Mouse (Mus musculus) forebrain, embryonic 15.5 days (tissue): Measurements from ENCODE around the gene Fam221b. TPM values are rescaled to one million over a fixed set of nuclear protein-coding genes. Genes with fewer than 3 reads are reported as not detected.

Source experiments
- ATAC-seq: fragments of 200-750 bp; cut with Nextera tagmentation; replicated peaks from 2 replicates; pipeline ENCODE4 v1.8.0; 2017; ENCODE audit warnings: mild to moderate bottlenecking, moderate TSS enrichment, moderate library complexity
- H3K27ac ChIP-seq: fragments of 300-500 bp; sonication (generic); replicated peaks from 2 replicates; pipeline ENCODE4 v1.5.1; 2015; ENCODE audit warnings: mild to moderate bottlenecking, inconsistent platforms
- H3K27me3 ChIP-seq: fragments of 300-500 bp; sonication (generic); 2 replicates; pipeline ENCODE4 v1.6.1; 2015; ENCODE audit warnings: inconsistent platforms
- H3K36me3 ChIP-seq: fragments of 300-500 bp; sonication (generic); 2 replicates; pipeline ENCODE4 v1.6.1; 2015; ENCODE audit warnings: mild to moderate bottlenecking, inconsistent platforms
- H3K4me1 ChIP-seq: fragments of 300-500 bp; sonication (generic); 2 replicates; pipeline ENCODE4 v1.6.1; 2015; ENCODE audit warnings: inconsistent platforms
- H3K4me2 ChIP-seq: fragments of 300-500 bp; sonication (generic); replicated peaks from 2 replicates; pipeline ENCODE4 v1.6.1; 2015; ENCODE audit warnings: mild to moderate bottlenecking, inconsistent platforms
- H3K4me3 ChIP-seq: fragments of 300-500 bp; sonication (generic); 2 replicates; pipeline ENCODE4 v1.5.1; 2015; ENCODE audit warnings: mild to moderate bottlenecking, inconsistent platforms
- H3K9ac ChIP-seq: fragments of 300-500 bp; sonication (generic); replicated peaks from 2 replicates; pipeline ENCODE4 v1.6.1; 2015; ENCODE audit warnings: mild to moderate bottlenecking, inconsistent platforms
- H3K9me3 ChIP-seq: fragments of 300-500 bp; sonication (generic); 2 replicates; pipeline ENCODE4 v1.6.1; 2016; ENCODE audit warnings: inconsistent platforms
- WGBS: fragments of 180-500 bp; shearing (Covaris S2); methylation state at CpG from one replicate; pipeline ENCODE4 v1.1.7; 2015; ENCODE audit warnings: mixed read lengths; 5-methylcytosine and 5-hydroxymethylcytosine counted together
- polyA plus RNA-seq: library from polyadenylated mRNA; unstranded; fragments of >200 nt; fragmentation: Nextera tagmentation; extraction: Ambion mirVana; gene quantifications from 2 replicates; pipeline ENCODE4 v1.2.1, GENCODE M21; 2015

Gene Fam221b
- polyA plus RNA-seq, 1 experiment from 2014 or later: 1.6 TPM

DNA sequence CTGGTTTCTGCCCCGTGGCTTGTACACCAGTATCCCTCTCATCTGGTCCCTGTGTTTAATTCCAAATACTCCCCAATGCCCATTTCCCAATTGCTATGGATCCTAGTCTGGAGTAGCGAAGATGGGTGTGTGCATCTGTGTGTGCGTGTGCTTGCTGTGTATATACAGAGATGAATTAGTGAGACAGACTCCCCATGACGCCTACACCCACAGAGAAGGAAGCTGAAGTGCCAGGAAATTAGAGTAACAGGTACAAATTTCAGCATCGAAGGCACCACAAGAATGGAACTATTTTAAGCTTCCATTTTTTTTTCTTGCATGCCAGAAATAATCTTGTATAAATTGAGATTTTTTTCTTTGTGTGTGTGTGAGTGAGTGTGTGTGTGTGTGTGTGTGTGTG is 22.1 kb upstream of the Fam221b start:
- Histone ChIP-seq H3K36me3 (peaks cover 42% of the 10 kb centered on the region), H3K4me3 (no peak overlapping the region), H3K9ac (no peak overlapping the region), H3K27me3 (no peaks in the 10 kb centered on the region), H3K9me3 (no peaks in the 10 kb centered on the region), H3K27ac (no peak overlapping the region), H3K4me2 (no peak overlapping the region), H3K4me1 (no peaks in the 10 kb centered on the region)
- no peak for ATAC-seq
- WGBS: 88% methylated on average over 5 of the region's 5 CpGs

DNA sequence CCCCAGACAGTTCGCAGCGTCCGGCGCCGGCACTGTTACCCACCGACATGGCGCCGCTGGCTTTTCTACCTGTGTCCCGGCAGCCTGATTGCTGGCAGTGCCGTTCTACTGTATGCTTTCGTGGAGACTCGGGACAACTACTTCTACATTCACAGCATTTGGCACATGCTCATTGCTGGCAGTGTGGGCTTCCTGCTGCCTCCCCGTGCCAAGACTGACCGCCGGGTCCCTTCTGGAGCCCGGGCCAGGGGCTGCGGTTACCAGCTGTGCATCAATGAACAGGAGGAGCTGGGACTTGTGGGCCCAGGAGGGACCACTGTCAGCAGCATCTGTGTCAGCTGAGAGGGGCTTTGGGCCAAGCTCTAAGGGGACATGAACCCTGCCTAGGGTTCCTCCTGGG is 21.1 kb upstream of the Fam221b start:
- ATAC-seq: no peak
- no peak overlapping the region for H3K4me2 ChIP-seq
- H3K9ac ChIP-seq: no peak overlapping the region
- H3K4me3 ChIP-seq: no peak overlapping the region
- peaks cover 52% of the 10 kb centered on the region for H3K36me3 ChIP-seq
- H3K9me3 ChIP-seq: no peaks in the 10 kb centered on the region
- no peak overlapping the region for H3K27ac ChIP-seq
- no peaks in the 10 kb centered on the region for H3K4me1 ChIP-seq
- H3K27me3 ChIP-seq: no peaks in the 10 kb centered on the region
- WGBS: 92% methylated on average over 17 of the region's 17 CpGs

DNA sequence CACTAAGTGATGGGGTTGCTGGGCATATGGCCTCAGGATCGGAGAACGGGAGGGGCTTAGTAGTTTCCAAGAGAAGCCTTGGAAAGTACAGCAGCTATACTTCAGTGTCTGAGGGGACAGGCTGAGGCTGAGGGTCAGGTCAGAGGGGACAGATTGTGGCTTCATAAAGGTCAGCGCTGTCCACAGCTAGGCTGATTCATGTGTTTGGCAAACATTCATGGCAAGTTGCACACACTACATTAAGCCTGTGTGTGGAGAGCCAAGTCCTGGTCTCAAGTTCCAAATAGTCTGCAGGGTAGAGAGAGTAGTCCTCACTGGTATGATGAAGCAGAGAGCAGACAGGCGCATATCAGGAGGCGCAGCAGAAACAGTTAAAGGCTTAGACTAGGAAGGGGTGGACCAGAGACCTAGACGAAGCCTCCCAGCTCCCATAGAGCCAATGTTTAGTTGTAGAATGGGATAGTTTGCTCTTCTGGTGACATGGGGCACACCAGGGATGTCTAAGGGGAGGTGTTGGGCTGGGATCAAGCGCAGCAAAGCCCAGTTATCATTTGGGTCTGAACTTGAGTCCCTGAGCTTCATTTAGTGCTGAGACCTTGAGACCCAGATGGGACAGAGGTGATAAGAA is 10.6 kb upstream of the Fam221b start:
- Histone ChIP-seq H3K36me3 (peaks cover 89% of the 10 kb centered on the region), H3K27me3 (no peaks in the 10 kb centered on the region), H3K27ac (no peak overlapping the region), H3K4me2 (no peak overlapping the region), H3K9ac (no peak overlapping the region), H3K4me3 (no peak overlapping the region), H3K9me3 (no peaks in the 10 kb centered on the region), H3K4me1 (no peaks in the 10 kb centered on the region)
- WGBS: 93% methylated on average over 7 of the region's 7 CpGs
- ATAC-seq: no peak

DNA sequence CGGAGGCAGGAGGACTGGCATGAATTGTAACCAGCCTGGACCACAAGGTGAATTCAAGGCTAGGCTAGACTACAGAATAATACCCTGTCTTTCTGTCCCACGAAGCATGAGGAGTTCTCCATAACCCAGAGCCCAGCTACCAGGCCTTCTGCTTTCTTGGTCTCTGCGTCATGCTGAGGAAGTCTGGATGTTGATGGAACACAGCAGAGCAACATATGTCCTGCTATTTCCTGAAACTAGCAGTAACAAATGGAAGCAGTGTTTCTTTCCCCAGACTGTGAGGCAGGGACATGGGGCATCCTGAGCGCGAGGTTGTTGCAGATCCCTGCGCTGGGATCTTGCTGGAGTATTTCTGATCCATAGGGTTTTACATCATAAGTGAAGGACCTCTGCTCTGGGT is 9.6 kb upstream of the Fam221b start:
- WGBS: 84% methylated on average over 6 of the region's 6 CpGs
- H3K27me3 ChIP-seq: no peaks in the 10 kb centered on the region
- no peak for ATAC-seq
- no peaks in the 10 kb centered on the region for H3K4me1 ChIP-seq
- no peak overlapping the region for H3K4me2 ChIP-seq
- H3K4me3 ChIP-seq: no peak overlapping the region
- H3K36me3 ChIP-seq: peaks cover 87% of the 10 kb centered on the region
- H3K9me3 ChIP-seq: no peaks in the 10 kb centered on the region
- no peak overlapping the region for H3K9ac ChIP-seq
- no peak overlapping the region for H3K27ac ChIP-seq

DNA sequence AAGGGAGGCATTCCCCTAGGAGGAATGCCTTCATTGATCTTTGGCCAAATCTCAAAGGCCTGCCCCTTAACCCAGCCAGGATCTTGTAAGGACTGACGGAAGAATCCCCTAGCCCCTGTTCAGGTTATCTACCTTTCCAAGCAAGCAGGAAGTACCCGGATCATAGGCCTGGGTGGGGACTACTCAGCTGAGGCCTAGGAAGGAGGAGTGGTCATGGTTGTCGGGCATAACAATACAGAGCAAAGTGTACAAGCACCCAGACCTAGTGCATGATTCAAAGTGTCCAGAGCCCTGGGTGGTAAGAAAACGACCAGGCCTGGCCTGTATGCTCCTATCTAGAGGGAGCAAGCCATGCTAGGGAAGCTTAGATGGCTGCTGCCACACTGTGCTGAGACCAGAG is 6.7 kb upstream of the Fam221b start:
- H3K36me3 ChIP-seq: peaks cover 60% of the 10 kb centered on the region
- no peak overlapping the region for H3K4me2 ChIP-seq
- no peak overlapping the region for H3K9ac ChIP-seq
- H3K9me3 ChIP-seq: no peaks in the 10 kb centered on the region
- no peak for ATAC-seq
- H3K27me3 ChIP-seq: no peaks in the 10 kb centered on the region
- no peak overlapping the region for H3K27ac ChIP-seq
- H3K4me1 ChIP-seq: peaks cover 20% of the 10 kb centered on the region
- H3K4me3 ChIP-seq: no peak overlapping the region
- 72% methylated on average over 4 of the region's 4 CpGs for WGBS

DNA sequence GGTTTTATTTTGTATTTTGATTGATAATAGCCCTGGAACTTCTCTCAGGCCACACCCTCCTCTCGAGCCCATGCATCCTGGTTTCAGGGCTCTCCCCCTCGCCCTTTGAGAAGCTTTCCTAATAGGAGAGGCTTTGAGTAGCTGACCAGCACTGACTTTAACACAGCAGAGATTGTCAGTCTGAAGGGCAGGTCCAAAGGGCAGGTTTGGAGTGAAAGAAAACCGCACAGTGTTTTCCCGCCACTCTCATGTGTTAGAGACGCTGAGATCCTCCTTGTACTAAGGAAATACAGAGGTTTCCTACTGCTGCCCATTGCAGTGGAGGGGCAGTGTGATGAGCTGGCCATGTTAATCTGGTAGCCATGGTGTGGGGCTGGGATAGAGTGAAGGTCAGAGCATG is 6.0 kb upstream of the Fam221b start:
- Histone ChIP-seq H3K36me3 (peaks cover 56% of the 10 kb centered on the region), H3K4me2 (no peak overlapping the region), H3K4me1 (peaks cover 27% of the 10 kb centered on the region), H3K9me3 (no peaks in the 10 kb centered on the region), H3K27me3 (no peaks in the 10 kb centered on the region), H3K9ac (no peak overlapping the region), H3K4me3 (no peak overlapping the region), H3K27ac (no peak overlapping the region)
- WGBS: 80% methylated on average over 5 of the region's 5 CpGs
- ATAC-seq: no peak

DNA sequence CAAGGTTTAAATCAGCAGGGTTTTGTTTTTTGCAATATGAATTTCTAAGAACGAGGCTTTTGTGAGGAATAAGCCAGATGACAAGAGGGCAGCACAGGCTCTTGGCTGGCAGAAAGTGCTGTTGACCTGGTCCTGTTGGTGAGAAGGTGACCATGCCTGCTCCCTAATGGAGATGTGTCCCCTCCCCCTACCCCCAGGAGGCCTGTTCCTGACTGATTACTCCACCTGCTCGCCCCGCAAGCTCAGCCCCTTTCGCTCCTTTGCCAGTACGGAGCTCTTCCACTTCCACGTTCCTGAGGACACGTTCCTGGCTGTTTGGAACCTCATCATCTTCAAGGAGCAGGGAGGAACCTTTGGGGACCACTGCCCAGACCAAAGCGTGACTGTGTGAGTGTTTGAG is 4.8 kb upstream of the Fam221b start:
- no peak overlapping the region for H3K9ac ChIP-seq
- no peaks in the 10 kb centered on the region for H3K27me3 ChIP-seq
- H3K4me1 ChIP-seq: peaks cover 33% of the 10 kb centered on the region
- H3K27ac ChIP-seq: no peak overlapping the region
- no peak overlapping the region for H3K4me2 ChIP-seq
- 80% methylated on average over 8 of the region's 8 CpGs for WGBS
- no peak for ATAC-seq
- H3K4me3 ChIP-seq: no peak overlapping the region
- H3K36me3 ChIP-seq: peaks cover 45% of the 10 kb centered on the region
- H3K9me3 ChIP-seq: no peaks in the 10 kb centered on the region

DNA sequence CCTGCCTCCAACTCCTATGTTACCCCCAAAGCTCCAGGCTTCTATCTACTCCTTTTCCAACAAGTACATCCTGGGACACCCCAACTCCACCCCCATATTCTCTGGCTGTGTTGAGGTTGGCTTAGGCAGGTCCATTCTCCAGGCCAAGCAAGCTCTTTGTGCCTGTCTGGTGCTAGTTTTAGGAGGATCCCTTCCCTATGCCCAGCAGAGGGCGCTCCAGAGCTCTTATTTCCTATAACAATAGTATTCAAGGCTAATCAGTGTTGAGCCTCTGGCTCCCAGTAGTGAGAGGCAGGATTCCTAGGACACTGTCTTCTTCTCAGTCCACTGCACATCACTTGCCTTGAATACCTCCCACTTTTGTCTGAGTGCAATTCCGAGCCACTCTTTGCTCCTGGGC is 3.1 kb upstream of the Fam221b start:
- peaks cover 28% of the 10 kb centered on the region for H3K36me3 ChIP-seq
- 2% methylated on average over 2 of the region's 2 CpGs for WGBS
- peaks cover 36% of the 10 kb centered on the region for H3K4me1 ChIP-seq
- no peak for ATAC-seq
- H3K9me3 ChIP-seq: no peaks in the 10 kb centered on the region
- no peak overlapping the region for H3K27ac ChIP-seq
- peak overlapping the region; percentile 92 for H3K4me2 ChIP-seq
- no peak overlapping the region for H3K9ac ChIP-seq
- H3K27me3 ChIP-seq: no peaks in the 10 kb centered on the region
- H3K4me3 ChIP-seq: no peak overlapping the region

DNA sequence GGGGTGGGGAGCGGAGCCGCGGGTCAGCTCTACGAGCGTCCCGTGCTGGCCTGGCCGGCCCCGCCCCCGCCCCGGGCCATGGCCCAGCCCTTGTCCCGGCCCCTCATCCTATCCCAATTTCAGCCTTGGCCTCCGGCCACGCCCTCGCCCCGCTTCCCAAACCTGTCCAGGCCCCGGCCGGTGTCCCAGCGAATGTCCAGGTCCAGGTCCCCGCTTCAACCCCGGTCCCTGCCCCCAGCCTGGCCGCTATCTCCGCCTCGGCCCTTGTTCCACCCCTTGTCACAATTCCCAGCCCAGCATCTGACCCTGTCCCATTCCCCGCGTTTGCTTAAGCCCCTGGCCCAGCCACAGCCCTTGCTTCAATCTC is 466 bp upstream of the Fam221b start:
- peak; percentile 68 for ATAC-seq
- Histone ChIP-seq H3K4me3 (peak overlapping the region; percentile 85), H3K4me2 (peak overlapping the region; percentile 92), H3K27ac (peak overlapping the region; percentile 36), H3K4me1 (peaks cover 36% of the 10 kb centered on the region), H3K36me3 (peaks cover 5% of the 10 kb centered on the region; the same call in 1 of the 2 replicates), H3K27me3 (no peaks in the 10 kb centered on the region), H3K9me3 (no peaks in the 10 kb centered on the region), H3K9ac (peak overlapping the region; percentile 93)
- WGBS: under 1% methylated on average over 22 of the region's 25 CpGs

DNA sequence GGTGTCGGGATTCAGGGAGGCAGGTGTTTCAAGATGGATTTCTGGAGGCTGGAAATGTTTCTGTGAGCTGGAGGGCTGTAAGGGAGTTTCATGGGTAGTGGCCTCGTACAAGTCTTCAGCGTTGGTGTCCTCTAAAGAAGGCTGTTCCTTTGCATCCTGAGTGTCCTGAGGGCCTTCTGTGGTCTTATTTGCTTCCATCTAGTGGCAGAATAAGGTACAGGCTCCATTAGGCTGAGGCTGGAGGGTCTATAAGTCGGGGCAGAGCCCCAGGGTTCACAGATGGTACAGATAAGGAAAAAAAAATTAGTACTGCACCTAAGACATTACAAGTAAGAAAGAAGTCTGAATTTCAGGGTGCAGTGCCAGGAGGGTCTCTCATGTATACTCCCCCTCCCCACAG is 2.5 kb downstream of the Fam221b start:
- H3K27me3 ChIP-seq: peaks cover 18% of the 10 kb centered on the region
- H3K36me3 ChIP-seq: no peaks in the 10 kb centered on the region
- no peak for ATAC-seq
- WGBS: 23% methylated on average over 4 of the region's 4 CpGs
- no peak overlapping the region for H3K4me3 ChIP-seq
- peaks cover 23% of the 10 kb centered on the region for H3K4me1 ChIP-seq
- H3K27ac ChIP-seq: no peak overlapping the region
- H3K4me2 ChIP-seq: no peak overlapping the region
- H3K9ac ChIP-seq: no peak overlapping the region
- H3K9me3 ChIP-seq: no peaks in the 10 kb centered on the region

DNA sequence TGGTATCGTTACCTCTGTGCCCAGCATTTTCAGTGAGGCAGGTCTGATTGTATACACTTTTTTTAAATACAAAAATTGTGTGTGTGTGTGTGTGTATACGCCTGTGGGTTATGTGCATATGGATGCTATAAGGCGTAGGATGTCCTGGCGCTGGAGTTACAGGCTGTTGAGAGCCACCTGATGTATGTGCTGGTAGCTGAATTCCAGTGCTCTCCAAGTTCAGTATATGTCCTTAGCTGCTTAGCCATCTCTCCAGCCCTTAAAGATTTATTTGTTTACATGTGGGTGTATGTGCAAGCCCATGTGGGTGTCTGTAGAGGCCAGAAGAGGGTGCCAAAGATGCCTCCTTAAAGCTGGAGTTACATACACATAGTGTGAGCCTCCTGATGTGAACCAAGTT is 11.8 kb downstream of the Fam221b start:
- Histone ChIP-seq H3K36me3 (no peaks in the 10 kb centered on the region), H3K4me3 (peak overlapping the region; percentile 85), H3K9me3 (no peaks in the 10 kb centered on the region), H3K4me2 (peak overlapping the region; percentile 87), H3K9ac (peak overlapping the region; percentile 62; the same call in 1 of the 2 replicates), H3K4me1 (peaks cover 21% of the 10 kb centered on the region), H3K27me3 (peaks cover 10% of the 10 kb centered on the region), H3K27ac (peak overlapping the region; percentile 92)
- ATAC-seq: no peak
- 58% methylated on average over 4 of the region's 4 CpGs for WGBS

DNA sequence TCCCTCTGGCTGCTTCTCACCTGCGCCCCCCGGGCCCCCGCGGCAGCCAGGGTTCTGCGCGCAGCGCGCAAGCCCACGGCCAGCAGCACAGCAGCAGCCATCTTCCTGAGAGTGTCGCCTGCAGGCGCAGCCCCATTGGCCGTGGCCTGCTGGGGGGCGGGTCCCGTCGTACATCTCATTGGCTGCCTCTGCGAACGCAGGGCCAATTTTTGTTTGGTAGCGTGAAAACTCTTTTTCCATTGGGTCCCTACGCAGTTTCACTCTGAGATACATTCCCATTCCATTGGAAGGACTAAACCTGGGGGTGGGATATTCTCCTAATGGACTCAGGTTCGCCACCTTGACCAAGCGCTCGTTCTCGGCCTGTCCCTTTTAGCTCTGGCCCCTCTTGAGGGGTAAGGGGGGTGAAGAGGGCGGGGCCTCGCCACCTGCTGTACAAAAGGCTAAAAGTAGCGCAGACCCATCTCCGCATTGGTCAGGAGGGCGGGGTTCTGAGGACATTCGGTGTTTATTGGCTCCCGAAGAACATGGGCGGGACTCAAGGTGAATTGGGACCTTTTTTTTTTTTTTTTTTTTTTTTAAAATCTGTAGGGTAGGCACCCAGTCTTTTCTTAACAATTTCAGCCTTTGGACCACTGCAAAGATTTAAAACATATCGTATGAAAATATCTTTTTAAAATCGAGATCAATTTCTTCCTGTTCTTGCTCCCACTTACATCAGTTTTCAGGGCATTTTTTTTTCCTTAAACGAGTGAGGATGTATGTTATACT is 12.4 kb downstream of the Fam221b start, which contains the start of gene Hint2:
TSS of gene Hint2 (minus strand) at position 128 of the 771 bp plus-strand sequence.
- no peaks in the 10 kb centered on the region for H3K9me3 ChIP-seq
- no peaks in the 10 kb centered on the region for H3K36me3 ChIP-seq
- H3K27me3 ChIP-seq: peaks cover 6% of the 10 kb centered on the region; the same call in 1 of the 2 replicates
- under 1% methylated on average over 34 of the region's 34 CpGs for WGBS
- H3K4me1 ChIP-seq: peaks cover 21% of the 10 kb centered on the region
- ATAC-seq: peak; percentile 98
- H3K4me2 ChIP-seq: peak within 1 kb of the TSS; percentile 87
- H3K27ac ChIP-seq: peak within 1 kb of the TSS; percentile 92
- H3K9ac ChIP-seq: peak within 1 kb of the TSS; percentile 85
- peak within 1 kb of the TSS; percentile 85 for H3K4me3 ChIP-seq
